In genomic region chr5:9111759-9112158, GRCm38 (mm10) we compare ENCODE assay signal across 9 mouse cellular contexts. TPM values are rescaled to one million over a fixed set of nuclear protein-coding genes. Genes with fewer than 3 reads are reported as not detected.
DNase-seq lines count a peak whose midpoint lies in the region; ATAC-seq and TF ChIP-seq lines count a peak whose summit lies in the region.
"Had no signal": no experiment of that assay in that cellular context is flagged by ENCODE, and none has a peak within 500 bp of the region (broad histone marks: within the 10 kb centered on the region; RNA-seq: fewer than 3 reads in every experiment).

No protein-coding gene starts in this region.

- TF ChIP-seq CTCF in hindbrain, postnatal 0 days (IDR thresholded peaks at IDR 0.05; ENCODE audit: low read depth), result peak; percentile 87

- H3K4me1 ChIP-seq in forebrain, embryonic 13.5 days, result 0 out of 2 replicates have a peak, but pooled peaks cover 9% of the 10 kb centered on the region
- H3K4me1 ChIP-seq in hindbrain, postnatal 0 days (ENCODE audit: insufficient read depth, low read length), result no peaks in the 10 kb centered on the region
- peaks cover 3% of the 10 kb centered on the region; the same call in 1 of the 2 replicates for H3K4me1 ChIP-seq in limb, embryonic 10.5 days
- no peaks in the 10 kb centered on the region for H3K4me1 ChIP-seq in midbrain, embryonic 12.5 days

- no peak overlapping the region for H3K27ac ChIP-seq in forebrain, embryonic 13.5 days
- no peak overlapping the region for H3K27ac ChIP-seq in hindbrain, postnatal 0 days
- H3K27ac ChIP-seq in limb, embryonic 10.5 days, result no peak overlapping the region
- H3K27ac ChIP-seq in midbrain, embryonic 12.5 days (replicated peaks), result no peak overlapping the region

- WGBS in forebrain, embryonic 13.5 days, result 23% methylated on average over 5 of the region's 5 CpGs
- WGBS in hindbrain, postnatal 0 days, result 17% methylated on average over 5 of the region's 5 CpGs
- WGBS in limb, embryonic 10.5 days, result 18% methylated on average over 5 of the region's 5 CpGs
- WGBS in midbrain, embryonic 12.5 days, result 22% methylated on average over 5 of the region's 5 CpGs

- peaks cover 11% of the 10 kb centered on the region; the same call in 1 of the 2 replicates for H3K36me3 ChIP-seq in forebrain, embryonic 13.5 days (ENCODE audit: poor library complexity, severe bottlenecking)
- peaks cover 6% of the 10 kb centered on the region; the same call in 1 of the 2 replicates for H3K36me3 ChIP-seq in hindbrain, postnatal 0 days (ENCODE audit: insufficient read depth, low read length)
- H3K36me3 ChIP-seq in limb, embryonic 10.5 days, result peaks cover 3% of the 10 kb centered on the region
- H3K36me3 ChIP-seq in midbrain, embryonic 12.5 days, result peaks cover 4% of the 10 kb centered on the region; the same call in 1 of the 2 replicates

- peak; percentile 77 for ATAC-seq in forebrain, embryonic 13.5 days
- peak; percentile 77 for ATAC-seq in hindbrain, postnatal 0 days
- ATAC-seq in midbrain, embryonic 12.5 days (ENCODE audit: low FRiP score, low read depth), result peak; percentile 69; the same call in 1 of the 2 replicates

- DNase-seq in heart, adult 11 months, result peak; percentile 91
- no peak for DNase-seq in heart, postnatal 25 days (ENCODE audit: low spot score)
- peak; percentile 84 for DNase-seq in brain, adult 2 months (ENCODE audit: low read depth, low spot score)
- DNase-seq in hindbrain, postnatal 0 days (ENCODE audit: low spot score), result peak; percentile 81
- peak; percentile 43 for DNase-seq in limb, embryonic 10.5 days (ENCODE audit: low spot score)
- DNase-seq in spleen, postnatal 36 days (ENCODE audit: low spot score in 2 of 2), result peak; percentile 67 to 72

- no peaks in the 10 kb centered on the region for H3K27me3 ChIP-seq in forebrain, embryonic 13.5 days
- H3K27me3 ChIP-seq in hindbrain, postnatal 0 days (ENCODE audit: insufficient read depth, low read length), result no peaks in the 10 kb centered on the region
- no peaks in the 10 kb centered on the region for H3K27me3 ChIP-seq in limb, embryonic 10.5 days (ENCODE audit: low read depth, poor library complexity, severe bottlenecking)
- no peaks in the 10 kb centered on the region for H3K27me3 ChIP-seq in midbrain, embryonic 12.5 days

- H3K9me3 ChIP-seq in forebrain, embryonic 13.5 days (replicated peaks), result no peaks in the 10 kb centered on the region
- H3K9me3 ChIP-seq in hindbrain, postnatal 0 days (ENCODE audit: low read length), result no peaks in the 10 kb centered on the region
- no peaks in the 10 kb centered on the region for H3K9me3 ChIP-seq in limb, embryonic 10.5 days (replicated peaks)
- no peaks in the 10 kb centered on the region for H3K9me3 ChIP-seq in midbrain, embryonic 12.5 days

- H3K4me2 ChIP-seq in forebrain, embryonic 13.5 days, result no peak overlapping the region
- H3K4me2 ChIP-seq in hindbrain, postnatal 0 days (ENCODE audit: low read depth, low read length), result no peak overlapping the region
- H3K4me2 ChIP-seq in midbrain, embryonic 12.5 days (replicated peaks), result no peak overlapping the region

- no peak overlapping the region for H3K9ac ChIP-seq in forebrain, embryonic 13.5 days
- no peak overlapping the region for H3K9ac ChIP-seq in hindbrain, postnatal 0 days (replicated peaks; ENCODE audit: low read length)
- no peak overlapping the region for H3K9ac ChIP-seq in midbrain, embryonic 12.5 days (replicated peaks)

- H3K4me3 ChIP-seq in forebrain, embryonic 13.5 days, result no peak overlapping the region
- H3K4me3 ChIP-seq in hindbrain, postnatal 0 days (ENCODE audit: low read length), result no peak overlapping the region
- no peak overlapping the region for H3K4me3 ChIP-seq in limb, embryonic 10.5 days
- H3K4me3 ChIP-seq in midbrain, embryonic 12.5 days, result no peak overlapping the region
- H3K4me3 ChIP-seq: myocyte had no signal

- intact Hi-C loops in heart, postnatal 25 days (cut with DNase I), result loop anchor here (5.0 kb wide), 1 partner anchor 239 kb away; no protein-coding TSS in a partner anchor

RNA-seq across cellular contexts. Expression of gene Tmem243, which starts 11.3 kb away (rescaled TPM):
- total RNA-seq in heart, postnatal 25 days (2021), result 1 to 10 TPM; 6.4 to 8.4 TPM
- 18.4 and 19.6 TPM in 2 replicates for polyA plus RNA-seq in forebrain, embryonic 13.5 days (2015; fragmentation: Nextera tagmentation; extraction: Ambion mirVana)
- 5.3 and 6.2 TPM in 2 replicates for total RNA-seq in hindbrain, postnatal 0 days (2014; rRNA removed)
- 14.9 and 15.7 TPM in 2 replicates for polyA plus RNA-seq in hindbrain, postnatal 0 days (2015; fragmentation: Nextera tagmentation; extraction: Ambion mirVana)
- 20.9 and 23.7 TPM in 2 replicates for polyA plus RNA-seq in limb, embryonic 10.5 days (2016; fragmentation: Nextera tagmentation; extraction: Ambion mirVana)
- polyA plus RNA-seq in midbrain, embryonic 12.5 days (2016; fragmentation: Nextera tagmentation; extraction: Ambion mirVana), result 24.5 and 26.3 TPM in 2 replicates

RNA-seq across cellular contexts. Expression of gene Dmtf1, which starts 49.8 kb away (rescaled TPM):
- total RNA-seq in heart, postnatal 25 days (2021), result 10 to 100 TPM; 14.3 to 15.9 TPM
- 63.1 and 68.0 TPM in 2 replicates for polyA plus RNA-seq in forebrain, embryonic 13.5 days (2015; fragmentation: Nextera tagmentation; extraction: Ambion mirVana)
- 39.6 and 44.2 TPM in 2 replicates for total RNA-seq in hindbrain, postnatal 0 days (2014; rRNA removed)
- 28.4 and 32.3 TPM in 2 replicates for polyA plus RNA-seq in hindbrain, postnatal 0 days (2015; fragmentation: Nextera tagmentation; extraction: Ambion mirVana)
- 52.7 and 58.5 TPM in 2 replicates for polyA plus RNA-seq in limb, embryonic 10.5 days (2016; fragmentation: Nextera tagmentation; extraction: Ambion mirVana)
- 74.2 and 75.9 TPM in 2 replicates for polyA plus RNA-seq in midbrain, embryonic 12.5 days (2016; fragmentation: Nextera tagmentation; extraction: Ambion mirVana)
